Mouse (Mus musculus) stomach, postnatal 0 days (tissue): Measurements from ENCODE around the gene Col23a1.

Source experiments
- CTCF ChIP-seq: IDR thresholded peaks from 2 replicates; pipeline ENCODE4 v1.5.1; 2016; ENCODE audit warnings: antibody characterized with exemption, low read depth, mild to moderate bottlenecking, moderate library complexity
- EP300 ChIP-seq: optimal IDR thresholded peaks from 2 replicates; pipeline ENCODE3; 2016; ENCODE audit warnings: antibody characterized with exemption

DNA sequence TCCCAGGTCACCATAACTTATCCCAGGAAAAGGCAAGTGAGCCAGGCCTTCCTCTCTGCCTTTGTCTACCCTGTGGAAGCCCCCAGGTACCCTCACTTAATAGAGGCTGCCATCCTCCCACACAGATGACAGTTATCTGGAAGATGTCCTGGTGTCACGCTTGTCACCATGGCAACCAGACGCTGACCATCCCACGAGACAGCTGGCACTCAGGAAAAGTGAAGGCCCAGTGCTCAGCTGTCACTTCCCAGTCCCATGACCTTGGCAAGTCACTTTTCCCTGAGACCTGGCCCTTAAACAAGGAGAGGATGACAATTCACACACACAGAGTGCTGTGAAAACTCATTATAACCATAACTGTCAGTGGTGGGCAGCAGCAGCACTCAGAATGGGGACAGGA, 262.4 kb downstream of the Col23a1 start:
- TF ChIP-seq EP300 (no peak), CTCF (no peak)
